Mouse (Mus musculus): ENCODE results near the gene Rsbn1l.
"Not testable (repeated sequence)": the region's sequence is repeated elsewhere in the genome, so short reads cannot be mapped to it uniquely, and the experiment has no call there.

Gene Rsbn1l

DNA sequence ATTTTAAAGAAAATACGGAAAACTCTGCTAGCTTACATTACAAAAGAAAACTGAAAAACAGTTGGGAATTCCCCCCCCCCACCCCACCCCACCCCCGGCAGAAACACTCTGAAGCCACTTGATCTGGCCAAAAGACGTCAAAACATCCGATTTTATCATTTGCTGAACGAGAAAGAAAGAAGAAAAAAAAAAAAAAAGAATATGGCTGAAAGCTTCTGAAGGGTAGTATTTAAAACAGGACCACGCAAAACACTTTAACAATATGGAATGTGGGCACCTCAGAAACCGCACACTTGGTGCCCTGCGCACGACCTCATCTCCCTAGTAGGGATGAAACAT is 5.7 kb downstream of the Rsbn1l start:
- DNase-seq (ENCODE audit: low spot score in 2 of 2): no peak

DNA sequence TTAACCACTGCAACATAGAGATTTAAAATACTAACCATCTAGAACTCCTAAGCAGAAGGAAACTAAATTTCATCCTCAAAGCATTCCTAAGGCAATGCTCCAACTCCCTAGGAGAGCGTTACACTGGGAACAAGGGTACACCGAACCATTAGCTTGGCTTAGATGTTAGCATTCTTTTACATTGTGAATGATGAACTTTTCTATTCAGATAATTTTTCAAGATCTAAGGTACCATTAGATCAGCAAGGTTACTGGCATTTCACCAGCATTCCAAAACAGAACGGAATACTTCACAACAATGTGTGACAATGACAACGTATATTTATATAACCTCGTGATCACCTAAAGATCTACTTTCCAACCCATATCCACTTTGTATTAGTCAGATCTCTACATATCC is 6.1 kb downstream of the Rsbn1l start:
- no peak for DNase-seq (ENCODE audit: low spot score in 2 of 2)

DNA sequence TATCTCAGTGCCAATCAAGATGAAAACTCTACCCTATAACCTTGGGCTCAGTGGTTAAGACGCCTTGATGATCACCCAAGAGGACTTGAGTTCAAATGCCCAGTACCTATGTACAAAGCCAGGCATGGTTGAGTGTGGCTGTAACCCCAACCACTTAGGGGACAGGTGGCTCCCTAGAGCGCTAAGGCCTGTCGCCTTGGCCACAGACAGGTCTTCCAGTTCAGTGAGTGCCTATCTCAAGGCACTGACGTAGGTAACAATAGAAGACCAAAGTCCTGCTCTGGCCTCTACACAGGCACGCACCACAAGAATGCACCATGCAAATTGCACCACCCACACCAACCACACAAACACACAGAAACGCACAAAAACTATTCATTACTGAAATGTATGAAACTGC is 9.3 kb downstream of the Rsbn1l start:
- no peak for DNase-seq (ENCODE audit: low spot score in 2 of 2)

DNA sequence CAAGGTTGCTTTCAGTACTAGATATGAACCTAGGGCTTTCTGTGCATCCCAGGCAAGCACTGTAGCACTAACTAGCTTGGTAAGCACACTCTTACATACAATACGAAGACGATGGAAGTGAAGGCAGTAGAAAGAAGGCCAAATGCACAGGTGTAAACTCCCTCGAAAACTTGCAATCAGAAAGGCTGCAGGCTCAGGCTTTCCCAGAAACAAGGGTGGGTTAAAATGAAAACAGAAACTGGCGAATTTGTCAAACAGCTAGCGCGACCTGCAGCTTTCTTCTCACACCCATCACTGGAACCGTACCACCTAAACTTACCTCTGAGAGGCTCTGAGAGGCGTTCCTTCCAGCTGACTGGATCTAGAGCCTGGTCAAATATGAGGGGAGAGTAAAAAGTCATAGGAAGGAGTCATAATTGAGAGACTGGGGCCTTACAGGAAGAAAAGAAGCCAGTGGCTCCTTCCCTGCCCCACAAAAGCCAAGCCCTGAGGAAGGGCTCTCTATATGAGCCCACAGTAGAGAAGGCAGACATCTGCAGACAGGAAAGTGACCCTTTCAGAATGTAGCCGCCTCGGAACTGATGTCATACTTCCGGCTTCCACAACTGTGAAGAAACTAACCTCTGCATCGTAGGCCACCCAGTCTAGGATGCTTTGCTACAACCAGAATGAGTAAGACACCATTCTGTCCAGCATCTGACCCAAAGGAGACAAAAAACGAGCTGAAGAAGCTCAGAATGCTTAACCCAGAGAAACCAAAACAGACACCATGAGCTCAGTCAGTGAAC is 11.0 kb downstream of the Rsbn1l start:
- DNase-seq (ENCODE audit: low spot score in 2 of 2): peak in 1 of 2 experiments; percentile 42

DNA sequence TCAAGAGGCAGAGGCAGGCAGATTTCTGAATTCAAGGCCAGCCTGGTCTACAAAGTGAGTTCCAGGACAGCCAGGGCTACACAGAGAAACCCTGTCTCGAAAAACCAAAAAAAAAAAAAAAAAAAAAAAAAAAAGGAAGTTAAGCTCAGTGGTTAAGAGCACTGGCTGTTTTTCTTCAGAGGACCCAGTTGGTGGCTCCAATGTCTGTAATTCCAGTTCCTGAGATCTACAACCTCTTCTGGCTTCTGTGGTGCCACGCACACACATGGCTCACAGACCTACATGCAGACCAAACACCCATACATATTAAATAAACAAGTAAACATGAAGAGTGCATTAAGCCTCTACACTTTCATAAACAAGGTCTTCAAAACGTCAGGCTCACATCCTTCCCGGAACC is 12.4 kb downstream of the Rsbn1l start:
- DNase-seq (ENCODE audit: low spot score in 2 of 2): not testable (repeated sequence)

DNA sequence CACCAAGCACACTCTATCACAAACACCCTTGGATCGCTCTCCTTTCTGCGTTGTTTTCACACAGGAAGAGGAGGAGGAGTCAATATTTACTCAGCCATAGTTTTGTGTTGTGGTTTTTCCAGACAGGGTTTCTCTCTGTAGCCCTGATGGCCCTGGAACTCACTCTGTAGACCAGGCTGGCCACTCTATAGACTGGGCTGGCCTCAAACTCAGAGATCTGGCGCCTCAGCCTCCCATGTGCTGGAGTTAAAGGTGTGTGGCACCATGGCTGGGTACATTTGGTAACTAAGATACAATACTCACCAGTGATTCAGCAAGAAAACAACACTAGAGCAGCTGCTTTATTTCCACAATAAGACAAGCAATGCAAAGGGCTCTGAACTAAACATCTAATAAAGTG is 13.7 kb downstream of the Rsbn1l start:
- no peak for DNase-seq (ENCODE audit: low spot score in 2 of 2)

DNA sequence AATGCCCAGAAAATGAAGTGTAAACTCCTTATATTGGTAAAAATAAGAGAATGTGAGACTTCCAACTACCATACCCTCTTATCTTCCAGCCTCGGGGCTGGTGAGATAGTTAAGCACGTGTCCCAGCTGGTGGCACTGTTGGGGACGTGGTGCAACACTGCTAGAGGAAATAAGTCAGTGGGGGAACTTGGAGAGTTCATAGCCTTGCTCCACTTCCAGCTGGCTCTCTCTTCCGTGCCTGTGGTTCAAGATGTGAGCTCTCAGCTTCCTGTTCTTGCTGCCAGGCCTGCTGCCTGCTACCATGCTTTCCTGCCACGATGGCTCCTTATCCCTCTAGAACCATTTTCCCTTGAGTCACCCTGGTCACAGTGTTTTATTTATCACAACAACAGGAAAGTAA is 15.0 kb downstream of the Rsbn1l start:
- peak in 1 of 2 experiments; percentile 44 for DNase-seq (ENCODE audit: low spot score in 2 of 2)

DNA sequence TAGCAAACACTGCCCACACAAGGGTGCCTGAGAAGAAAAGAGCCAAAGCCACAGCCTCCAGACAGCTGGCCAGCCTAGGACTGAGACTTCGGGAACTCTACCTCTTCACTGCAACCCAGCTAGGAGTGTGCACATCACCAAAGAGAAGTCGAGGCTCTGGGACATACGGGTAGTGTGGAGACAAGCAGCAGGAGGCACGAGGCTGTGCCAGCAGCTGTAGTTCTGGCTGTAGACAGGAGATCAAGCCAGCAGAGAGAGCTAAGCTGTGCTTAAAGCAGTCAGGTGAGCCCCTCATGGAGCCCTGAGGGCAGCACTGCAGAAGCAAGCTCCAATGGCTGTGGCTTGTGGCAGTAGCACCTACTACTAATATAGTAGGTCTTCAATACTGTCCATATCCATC is 15.5 kb downstream of the Rsbn1l start:
- DNase-seq (ENCODE audit: low spot score in 2 of 2): no peak

DNA sequence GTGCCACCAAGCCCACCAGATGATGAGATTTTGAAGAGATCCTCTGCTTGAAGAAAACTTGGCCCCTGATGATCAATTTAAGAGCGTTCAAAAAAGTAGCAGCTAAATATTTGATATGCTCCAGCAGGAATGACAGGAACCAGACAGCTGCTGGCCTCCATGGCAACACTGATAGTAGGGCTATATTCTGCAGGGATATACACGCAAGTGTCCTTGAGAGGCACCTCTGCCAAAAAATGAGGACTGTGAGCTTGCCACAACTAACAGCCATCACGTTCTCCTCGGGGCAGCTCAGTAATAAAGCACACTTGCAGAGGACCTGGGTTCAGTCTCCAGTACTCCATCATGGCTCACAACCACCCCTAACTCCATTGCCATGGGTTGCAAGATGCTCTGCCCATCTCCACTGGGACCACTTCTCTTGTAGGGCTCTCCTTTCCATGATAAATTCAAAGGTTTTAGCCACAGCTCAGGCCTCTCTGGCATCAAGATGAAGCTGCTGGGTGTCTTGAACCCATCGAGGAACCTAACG is 16.1 kb downstream of the Rsbn1l start:
- DNase-seq (ENCODE audit: low spot score in 2 of 2): no peak

DNA sequence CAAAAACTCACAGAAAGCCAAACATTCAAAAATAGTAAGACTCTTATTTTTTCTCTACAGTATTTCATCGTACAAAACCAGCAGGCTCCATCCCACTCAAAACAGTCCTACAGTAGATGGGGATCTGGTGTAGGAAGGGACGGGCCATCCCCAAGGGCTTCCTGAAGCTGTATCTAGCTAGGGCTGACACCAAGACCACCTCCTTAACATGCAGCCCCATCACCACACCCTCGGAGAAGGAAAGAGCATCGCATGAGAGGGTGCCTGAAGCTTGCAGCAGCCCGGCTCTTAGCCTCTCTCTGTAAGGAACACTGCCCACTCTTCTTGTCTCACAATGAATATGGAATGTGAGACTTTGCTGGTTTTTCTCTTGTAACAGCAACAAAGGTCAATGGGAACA is 17.7 kb downstream of the Rsbn1l start:
- DNase-seq (ENCODE audit: low spot score in 2 of 2): no peak

DNA sequence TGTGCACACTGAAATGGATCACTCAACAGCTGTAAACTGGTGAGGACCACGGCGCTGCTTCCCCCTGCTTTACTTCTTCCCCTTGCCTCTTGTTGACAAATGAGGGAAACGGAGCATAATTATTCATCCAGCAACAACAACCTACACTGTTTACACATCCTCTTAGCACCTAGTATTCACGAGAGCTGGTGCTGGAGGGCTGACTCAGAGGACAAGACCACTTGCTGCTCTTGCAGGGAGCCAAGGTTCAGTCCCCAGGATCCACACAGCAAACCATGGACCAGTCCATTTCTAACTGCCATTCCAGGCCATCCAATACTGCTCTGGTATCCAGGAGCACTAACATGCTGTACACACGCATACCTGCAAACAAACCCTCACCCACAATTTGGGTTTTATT is 20.3 kb downstream of the Rsbn1l start:
- DNase-seq (ENCODE audit: low spot score in 2 of 2): no peak

DNA sequence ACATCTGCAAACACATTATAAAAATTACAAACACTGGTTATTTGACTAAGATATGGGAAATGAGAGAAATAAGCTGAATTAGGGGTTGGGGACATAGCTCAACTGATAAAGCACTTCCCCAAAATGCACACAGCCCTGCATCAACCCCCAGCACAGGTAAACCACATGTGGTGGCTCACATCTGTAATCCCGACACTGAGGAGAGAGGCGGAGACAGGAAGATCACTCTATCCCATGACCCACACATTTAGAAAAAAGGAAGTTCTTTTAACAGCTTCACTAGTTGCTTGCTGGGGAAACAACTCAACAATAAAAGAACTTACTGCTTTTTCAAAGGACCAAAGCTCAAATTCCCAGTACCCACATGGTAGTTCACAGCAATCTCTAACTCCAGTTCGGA is 23.6 kb downstream of the Rsbn1l start:
- no peak for DNase-seq (ENCODE audit: low spot score in 2 of 2)

DNA sequence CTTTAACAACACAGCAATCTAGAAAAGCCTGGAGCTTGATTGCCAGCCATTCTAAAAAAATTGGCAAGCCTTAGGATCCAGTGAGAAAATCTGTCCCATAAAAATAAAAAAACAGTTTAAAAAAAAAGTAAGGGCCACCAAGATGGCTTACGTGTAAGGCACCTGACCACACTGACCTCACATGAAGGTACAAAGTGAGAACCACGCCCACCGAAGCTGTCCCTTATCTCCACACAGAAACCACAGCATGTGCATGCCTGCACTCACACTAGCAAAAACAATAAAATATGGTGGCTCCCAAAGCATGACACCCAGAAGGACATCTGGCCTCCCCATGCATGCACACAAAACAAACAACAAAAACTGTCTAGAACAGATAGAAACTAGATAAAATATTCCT is 24.9 kb downstream of the Rsbn1l start:
- DNase-seq (ENCODE audit: low spot score in 2 of 2): no peak

DNA sequence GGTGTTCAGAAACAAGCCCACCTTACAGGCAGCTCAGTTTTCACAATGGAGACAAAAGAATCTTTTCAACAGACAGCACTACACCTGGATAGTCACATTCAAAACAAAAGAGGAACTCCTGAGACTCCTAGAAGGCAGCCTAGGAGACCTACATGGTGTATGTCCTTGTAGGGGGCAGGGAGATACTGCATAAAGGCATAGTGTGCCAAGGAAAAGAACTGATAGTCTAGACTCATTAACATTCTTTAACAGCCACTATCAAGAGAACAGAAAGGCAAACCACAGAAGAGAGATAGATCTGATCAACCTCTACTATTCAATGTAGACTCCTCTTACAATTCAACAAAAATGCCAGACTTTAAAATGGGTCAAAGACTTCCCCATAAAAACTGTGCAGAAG is 25.8 kb downstream of the Rsbn1l start:
- DNase-seq (ENCODE audit: low spot score in 2 of 2): no peak

DNA sequence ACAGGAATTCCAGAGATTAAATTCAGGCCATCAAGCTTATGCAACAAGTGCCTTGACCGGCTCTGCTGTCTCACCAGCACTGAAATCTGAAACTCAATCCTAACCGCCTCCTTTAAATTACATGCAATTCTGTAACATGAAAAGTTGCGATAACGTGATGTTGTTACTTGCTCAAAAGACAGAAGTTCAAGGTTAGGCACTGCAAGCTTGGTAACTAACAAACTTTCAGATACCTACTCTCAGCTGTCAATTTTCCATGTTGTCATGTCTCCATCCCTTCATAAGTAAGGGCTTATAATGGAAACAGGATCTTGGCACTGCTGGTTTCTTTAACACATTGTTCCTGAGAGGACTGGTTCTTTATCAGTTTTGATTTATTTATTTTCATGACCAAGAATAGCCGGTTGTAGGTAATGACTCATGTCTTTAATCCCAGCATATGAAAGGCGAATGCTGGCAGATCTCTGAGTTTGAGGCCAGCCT is 26.5 kb downstream of the Rsbn1l start:
- no peak for DNase-seq (ENCODE audit: low spot score in 2 of 2)

DNA sequence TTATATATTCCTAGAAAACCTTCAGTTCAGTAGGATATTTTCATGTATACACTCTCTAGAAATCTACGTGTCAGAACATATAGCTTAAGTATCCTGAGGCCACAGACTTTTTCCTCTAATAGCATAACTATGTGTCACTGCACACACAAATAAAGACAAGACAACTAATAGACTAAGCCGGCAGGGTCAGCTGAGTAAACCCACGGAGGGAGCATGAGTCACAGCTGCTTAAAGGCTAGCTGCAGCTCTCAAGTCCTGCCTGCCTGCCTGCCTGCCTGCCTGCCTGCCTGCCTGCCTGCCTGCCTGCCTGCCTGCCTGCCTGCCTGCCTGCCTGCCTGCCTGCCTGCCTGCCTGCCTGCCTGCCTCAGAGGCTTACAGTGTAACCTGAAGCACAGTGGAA is 30.7 kb downstream of the Rsbn1l start:
- no peak for DNase-seq (ENCODE audit: low spot score in 2 of 2)

DNA sequence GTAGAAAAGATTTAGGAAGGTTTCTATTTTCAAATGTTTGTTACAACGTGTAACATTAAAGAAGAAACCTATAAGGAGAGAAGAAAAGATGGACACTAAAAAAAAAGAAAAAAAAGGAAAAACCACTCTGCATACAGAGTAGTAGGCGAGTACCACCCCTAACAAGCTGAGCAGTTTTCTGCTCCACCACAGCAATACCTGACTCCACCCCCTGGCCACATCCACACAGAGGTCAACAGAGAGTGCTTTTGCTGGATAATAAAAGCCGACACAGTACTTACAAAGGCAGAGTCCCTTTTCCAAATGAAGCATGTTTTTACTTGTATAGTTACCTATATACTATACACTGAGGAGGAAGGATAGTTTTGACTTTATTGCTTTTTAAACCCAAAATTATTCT is 31.6 kb downstream of the Rsbn1l start:
- no peak for DNase-seq (ENCODE audit: low spot score in 2 of 2)

DNA sequence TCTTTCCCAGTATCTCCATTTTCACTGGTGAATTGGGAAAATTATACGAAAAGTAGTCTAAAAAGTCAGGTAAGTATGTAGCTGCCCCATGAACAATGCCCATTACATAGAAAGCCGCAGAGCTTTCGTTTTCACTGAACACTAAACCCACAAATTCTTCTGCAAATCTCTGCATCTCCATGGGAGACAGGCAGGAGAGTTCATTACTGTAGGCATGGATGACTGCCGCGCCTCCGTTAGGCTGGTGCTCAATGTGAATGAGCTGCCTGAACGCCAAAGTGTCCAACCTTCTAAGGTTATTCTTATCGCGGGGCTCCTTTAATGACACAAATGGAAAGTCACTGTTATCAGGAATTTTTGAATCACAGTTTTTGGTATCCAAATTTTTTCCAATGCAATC is 36.6 kb downstream of the Rsbn1l start:
- no peak for DNase-seq (ENCODE audit: low spot score in 2 of 2)

DNA sequence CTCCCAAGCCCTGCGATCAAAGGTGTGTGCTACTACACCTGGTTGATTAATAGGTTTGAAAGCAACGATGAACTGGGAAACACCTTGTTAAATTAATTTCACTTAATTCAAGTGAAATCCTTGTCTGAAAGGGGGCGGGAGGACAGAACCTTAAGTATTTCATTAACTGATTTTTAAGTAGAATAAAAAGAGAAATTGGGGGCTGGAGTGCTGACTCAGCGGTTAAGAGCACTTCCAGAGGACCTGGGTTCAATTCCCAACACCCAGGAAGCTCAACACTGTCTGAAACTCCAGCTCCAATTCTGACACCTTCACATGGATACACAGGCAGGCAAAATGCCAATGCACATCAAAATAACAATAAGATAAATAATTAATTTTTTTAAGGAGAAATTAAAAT is 37.2 kb downstream of the Rsbn1l start:
- no peak for DNase-seq (ENCODE audit: low spot score in 2 of 2)

DNA sequence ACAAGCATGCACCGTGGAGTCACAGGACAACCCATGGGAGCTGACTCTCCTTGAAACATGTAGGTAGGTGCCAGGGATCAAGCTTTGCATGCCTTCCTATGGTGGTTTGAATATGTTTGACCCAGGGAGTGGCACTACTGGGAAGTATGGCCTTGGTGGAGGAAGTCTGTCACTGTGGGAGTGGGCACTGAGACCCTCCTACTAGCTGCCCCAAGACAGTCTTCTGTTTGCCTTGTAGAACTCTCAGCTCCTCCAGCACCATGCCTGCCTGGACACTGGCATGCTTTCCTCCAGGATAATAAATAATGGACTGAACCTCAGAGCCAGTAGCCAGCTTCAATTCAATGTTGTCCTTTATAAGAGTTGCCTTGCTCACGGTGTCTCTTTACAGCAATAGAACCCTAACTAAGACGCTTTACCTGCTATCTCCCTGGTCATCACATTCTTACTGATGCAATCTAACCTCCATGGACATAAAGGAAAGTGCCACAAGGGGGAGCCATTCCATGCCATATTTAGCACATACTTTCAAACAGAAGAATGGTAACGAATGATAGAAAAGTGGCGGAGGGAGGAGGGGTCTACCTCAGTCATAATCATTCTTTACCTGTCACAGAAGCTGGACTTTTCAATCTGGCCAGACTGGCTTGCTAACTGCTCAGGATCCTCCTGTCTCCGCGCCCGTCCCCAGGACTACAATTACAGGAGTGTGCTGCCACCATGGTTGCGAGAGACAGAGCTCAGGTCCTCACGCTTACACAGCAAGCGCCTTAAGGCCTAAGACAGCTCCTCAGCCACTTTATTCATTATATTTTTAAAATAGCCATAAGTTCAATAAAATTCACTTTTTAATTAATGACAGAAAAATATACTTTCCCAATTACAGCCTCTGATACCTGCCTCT is 42.6 kb downstream of the Rsbn1l start:
- peak; percentile 46 to 75 for DNase-seq (ENCODE audit: low spot score in 2 of 2)

DNA sequence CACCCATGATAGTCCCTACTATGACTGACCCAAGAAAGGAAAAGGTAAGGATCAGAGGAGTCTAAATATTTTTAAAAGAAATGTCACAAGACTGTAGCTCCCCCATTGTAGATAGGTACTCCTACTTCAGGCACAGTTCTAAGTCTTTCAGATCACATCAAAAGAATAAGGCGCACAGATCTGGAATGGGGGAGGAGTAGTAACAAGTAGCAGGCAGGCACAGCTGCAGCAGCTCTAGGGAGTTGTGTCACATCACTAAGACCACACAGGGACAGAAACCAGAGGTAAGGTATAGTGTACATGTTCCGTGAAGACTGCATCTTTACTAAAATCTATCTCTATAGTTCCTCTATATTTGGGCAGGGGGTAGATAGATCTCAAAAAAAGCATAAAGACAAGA is 44.5 kb downstream of the Rsbn1l start:
- DNase-seq (ENCODE audit: low spot score in 2 of 2): no peak

DNA sequence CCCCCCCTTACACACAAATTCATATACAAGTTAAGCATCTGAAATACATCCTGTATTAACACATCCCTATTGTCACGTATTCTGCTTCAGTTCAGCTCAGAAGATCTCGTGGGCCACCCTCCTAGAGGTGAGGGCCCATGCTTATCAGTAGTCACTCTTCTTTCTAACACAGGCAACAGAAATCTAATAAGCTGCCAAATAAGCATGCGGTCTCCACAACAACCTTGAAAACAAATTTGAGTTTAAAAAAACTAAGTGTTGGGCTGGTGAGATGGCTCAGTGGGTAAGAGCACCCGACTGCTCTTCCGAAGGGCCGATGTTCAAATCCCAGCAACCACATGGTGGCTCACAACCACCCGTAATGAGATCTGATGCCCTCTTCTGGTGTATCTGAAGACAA is 50.0 kb downstream of the Rsbn1l start:
- DNase-seq (ENCODE audit: low spot score in 2 of 2): no peak

DNA sequence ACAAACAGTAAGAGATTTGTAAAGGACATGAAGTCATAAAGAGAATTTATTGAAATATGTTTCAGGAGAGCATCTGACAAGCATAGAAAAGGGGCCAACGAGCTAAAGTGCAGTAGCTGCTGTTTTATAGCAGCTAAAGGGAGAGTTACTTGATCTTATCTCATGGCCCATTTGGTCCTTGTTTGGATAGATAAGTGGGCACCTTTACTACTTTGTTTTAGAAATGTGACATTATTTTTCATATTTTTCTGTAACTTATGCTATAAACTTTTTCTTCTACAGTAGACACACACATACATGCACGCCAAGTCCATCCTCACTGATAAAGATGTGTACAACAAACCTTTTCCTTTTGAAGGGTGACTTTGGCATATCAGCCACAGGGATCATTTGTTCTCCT is 50.8 kb downstream of the Rsbn1l start:
- no peak for DNase-seq (ENCODE audit: low spot score in 2 of 2)
